Mouse (Mus musculus) midbrain, embryonic 15.5 days (tissue): ENCODE data around the gene Upb1. TPM values are rescaled to one million over a fixed set of nuclear protein-coding genes. Genes with fewer than 3 reads are reported as not detected.
"Not testable (repeated sequence)": the region's sequence is repeated elsewhere in the genome, so short reads cannot be mapped to it uniquely, and the experiment has no call there.

Source experiments
- ATAC-seq: fragments of 200-750 bp; cut with Nextera tagmentation; replicated peaks from 2 replicates; pipeline ENCODE4 v1.8.0; 2017; ENCODE audit warnings: moderate TSS enrichment
- H3K27ac ChIP-seq: fragments of 300-500 bp; sonication (generic); 2 replicates; pipeline ENCODE4 v1.5.1; 2015; ENCODE audit warnings: mild to moderate bottlenecking, inconsistent platforms
- H3K27me3 ChIP-seq: fragments of 300-500 bp; sonication (generic); replicated peaks from 2 replicates; pipeline ENCODE4 v1.6.1; 2015; ENCODE audit warnings: inconsistent platforms
- H3K36me3 ChIP-seq: fragments of 300-500 bp; sonication (generic); replicated peaks from 2 replicates; pipeline ENCODE4 v1.6.1; 2015; ENCODE audit warnings: inconsistent platforms
- H3K4me1 ChIP-seq: fragments of 300-500 bp; sonication (generic); 2 replicates; pipeline ENCODE4 v1.6.1; 2015; ENCODE audit warnings: inconsistent platforms
- H3K4me2 ChIP-seq: fragments of 300-500 bp; sonication (generic); 2 replicates; pipeline ENCODE4 v1.6.1; 2015; ENCODE audit warnings: inconsistent platforms, mild to moderate bottlenecking, moderate library complexity
- H3K4me3 ChIP-seq: fragments of 300-500 bp; sonication (generic); 2 replicates; pipeline ENCODE4 v1.5.1; 2015; ENCODE audit warnings: mild to moderate bottlenecking, inconsistent platforms
- H3K9ac ChIP-seq: fragments of 300-500 bp; sonication (generic); 2 replicates; pipeline ENCODE4 v1.6.1; 2015; ENCODE audit warnings: mild to moderate bottlenecking, inconsistent platforms
- H3K9me3 ChIP-seq: fragments of 300-500 bp; sonication (generic); 2 replicates; pipeline ENCODE4 v1.6.1; 2016; ENCODE audit warnings: inconsistent platforms
- WGBS: fragments of 180-500 bp; shearing (Covaris S2); methylation state at CpG from one replicate; pipeline ENCODE4 v1.1.7; 2015; ENCODE audit warnings: mixed read lengths; 5-methylcytosine and 5-hydroxymethylcytosine counted together
- polyA plus RNA-seq: library from polyadenylated mRNA; unstranded; fragments of >200 nt; fragmentation: Nextera tagmentation; extraction: Ambion mirVana; gene quantifications from 2 replicates; pipeline ENCODE4 v1.2.1, GENCODE M21; 2015

Gene Upb1
- polyA plus RNA-seq, 1 experiment from 2014 or later = 0.28 TPM

- Histone ChIP-seq H3K4me2 (no peak overlapping the region), H3K4me3 (no peak overlapping the region), H3K9me3 (no peaks in the 10 kb centered on the region), H3K36me3 (no peaks in the 10 kb centered on the region), H3K4me1 (peaks cover 12% of the 10 kb centered on the region), H3K27me3 (no peaks in the 10 kb centered on the region), H3K27ac (no peak overlapping the region), H3K9ac (no peak overlapping the region)
- WGBS = 65% methylated on average over 13 of the region's 13 CpGs
- no peak for ATAC-seq
These were observed 45.7 kb downstream of the Upb1 start for GRCm38 (mm10) chr10:75446501-75447083.

- no peaks in the 10 kb centered on the region for H3K27me3 ChIP-seq
These were observed 46.6 kb downstream of the Upb1 start for GRCm38 (mm10) chr10:75447489-75447888.

GRCm38 (mm10) chr10:75448806-75449420 is 48.0 kb downstream of the Upb1 start:
- no peak overlapping the region for H3K9ac ChIP-seq
- no peaks in the 10 kb centered on the region for H3K36me3 ChIP-seq
- H3K4me1 ChIP-seq = peaks cover 13% of the 10 kb centered on the region
- H3K27me3 ChIP-seq = no peaks in the 10 kb centered on the region
- no peaks in the 10 kb centered on the region for H3K9me3 ChIP-seq
- H3K27ac ChIP-seq = no peak overlapping the region
- no peak for ATAC-seq
- no peak overlapping the region for H3K4me2 ChIP-seq
- H3K4me3 ChIP-seq = no peak overlapping the region
- WGBS = 84% methylated on average over 6 of the region's 6 CpGs

More at GRCm38 (mm10) chr10:75447489-75447888, 46.6 kb downstream of the Upb1 start:
- Histone ChIP-seq H3K4me2 (no peak overlapping the region), H3K4me1 (peaks cover 13% of the 10 kb centered on the region), H3K27ac (no peak overlapping the region), H3K9ac (no peak overlapping the region), H3K9me3 (no peaks in the 10 kb centered on the region), H3K36me3 (no peaks in the 10 kb centered on the region), H3K4me3 (no peak overlapping the region)
- ATAC-seq = no peak
- 86% methylated on average over 11 of the region's 11 CpGs for WGBS

- Histone ChIP-seq H3K9ac (no peak overlapping the region), H3K27ac (no peak overlapping the region), H3K4me2 (no peak overlapping the region), H3K27me3 (no peaks in the 10 kb centered on the region), H3K4me3 (no peak overlapping the region), H3K4me1 (peaks cover 3% of the 10 kb centered on the region; the same call in 1 of the 2 replicates), H3K9me3 (no peaks in the 10 kb centered on the region), H3K36me3 (no peaks in the 10 kb centered on the region)
- WGBS = 93% methylated on average over 8 of the region's 8 CpGs
- no peak for ATAC-seq
These were observed 49.4 kb downstream of the Upb1 start for GRCm38 (mm10) chr10:75450331-75450730.

GRCm38 (mm10) chr10:75451036-75451786 is 50.3 kb downstream of the Upb1 start:
- whole genome bisulfite sequencing = 33% methylated on average over 10 of the region's 10 CpGs
- H3K4me2 ChIP-seq = no peak overlapping the region
- no peak overlapping the region for H3K4me3 ChIP-seq
- no peak overlapping the region for H3K9ac ChIP-seq
- no peak overlapping the region for H3K27ac ChIP-seq
- H3K36me3 ChIP-seq = no peaks in the 10 kb centered on the region
- H3K4me1 ChIP-seq = peaks cover 3% of the 10 kb centered on the region; the same call in 1 of the 2 replicates
- no peaks in the 10 kb centered on the region for H3K9me3 ChIP-seq
- peak; percentile 70 for ATAC-seq
- H3K27me3 ChIP-seq = no peaks in the 10 kb centered on the region

- H3K4me2 ChIP-seq, H3K27me3 ChIP-seq, ATAC-seq, H3K9me3 ChIP-seq, H3K27ac ChIP-seq, H3K9ac ChIP-seq, H3K4me1 ChIP-seq, H3K36me3 ChIP-seq, H3K4me3 ChIP-seq: not testable (repeated sequence)
- WGBS = 68% methylated on average over 13 of the region's 18 CpGs
These were observed 55.3 kb downstream of the Upb1 start for GRCm38 (mm10) chr10:75456061-75456831.

- no peaks in the 10 kb centered on the region for H3K4me1 ChIP-seq
- H3K9ac ChIP-seq = no peak overlapping the region
- no peak overlapping the region for H3K27ac ChIP-seq
- H3K4me3 ChIP-seq = no peak overlapping the region
- no peak for ATAC-seq
- WGBS = 74% methylated on average over 1 of the region's 1 CpGs
- no peaks in the 10 kb centered on the region for H3K36me3 ChIP-seq
- no peak overlapping the region for H3K4me2 ChIP-seq
- H3K9me3 ChIP-seq = no peaks in the 10 kb centered on the region
- H3K27me3 ChIP-seq = no peaks in the 10 kb centered on the region
These were observed 56.9 kb downstream of the Upb1 start for GRCm38 (mm10) chr10:75457852-75458251.

- no peak overlapping the region for H3K9ac ChIP-seq
- ATAC-seq = no peak
- H3K27me3 ChIP-seq = no peaks in the 10 kb centered on the region
- WGBS = 90% methylated on average over 4 of the region's 4 CpGs
- no peaks in the 10 kb centered on the region for H3K9me3 ChIP-seq
- no peaks in the 10 kb centered on the region for H3K36me3 ChIP-seq
- H3K27ac ChIP-seq = no peak overlapping the region
- H3K4me2 ChIP-seq = no peak overlapping the region
- H3K4me3 ChIP-seq = no peak overlapping the region
- no peaks in the 10 kb centered on the region for H3K4me1 ChIP-seq
These were observed 57.4 kb downstream of the Upb1 start for GRCm38 (mm10) chr10:75458329-75458728.

GRCm38 (mm10) chr10:75462728-75463127 is 61.8 kb downstream of the Upb1 start:
- 83% methylated on average over 3 of the region's 3 CpGs for WGBS

GRCm38 (mm10) chr10:75465781-75466550 is 65.1 kb downstream of the Upb1 start:
- H3K4me1 ChIP-seq = no peaks in the 10 kb centered on the region
- ATAC-seq = no peak
- no peak overlapping the region for H3K9ac ChIP-seq
- H3K36me3 ChIP-seq = no peaks in the 10 kb centered on the region
- H3K27me3 ChIP-seq = no peaks in the 10 kb centered on the region
- no peak overlapping the region for H3K27ac ChIP-seq
- 77% methylated on average over 6 of the region's 6 CpGs for WGBS
- no peaks in the 10 kb centered on the region for H3K9me3 ChIP-seq
- H3K4me2 ChIP-seq = no peak overlapping the region
- H3K4me3 ChIP-seq = no peak overlapping the region

More at GRCm38 (mm10) chr10:75462728-75463127, 61.8 kb downstream of the Upb1 start:
- Histone ChIP-seq H3K27me3 (no peaks in the 10 kb centered on the region), H3K9me3 (no peaks in the 10 kb centered on the region), H3K27ac (no peak overlapping the region), H3K36me3 (no peaks in the 10 kb centered on the region), H3K4me1 (no peaks in the 10 kb centered on the region), H3K4me2 (no peak overlapping the region), H3K4me3 (no peak overlapping the region), H3K9ac (no peak overlapping the region)
- ATAC-seq = no peak

- WGBS = 74% methylated on average over 8 of the region's 8 CpGs
- Histone ChIP-seq H3K27ac (no peak overlapping the region), H3K4me3 (no peak overlapping the region), H3K36me3 (no peaks in the 10 kb centered on the region), H3K27me3 (no peaks in the 10 kb centered on the region), H3K4me2 (no peak overlapping the region), H3K4me1 (0 out of 2 replicates have a peak, but pooled peaks cover 4% of the 10 kb centered on the region), H3K9ac (no peak overlapping the region), H3K9me3 (no peaks in the 10 kb centered on the region)
- ATAC-seq = no peak
These were observed 72.5 kb downstream of the Upb1 start for GRCm38 (mm10) chr10:75473411-75473810.
